Mouse (Mus musculus) cerebellum, adult 2 months (tissue): ENCODE results near the gene Mylpf. TPM values are rescaled to one million over a fixed set of nuclear protein-coding genes. Genes with fewer than 3 reads are reported as not detected.
"Not testable (repeated sequence)": the region's sequence is repeated elsewhere in the genome, so short reads cannot be mapped to it uniquely, and the experiment has no call there.

Source experiments
- DNase-seq, 2 experiments: peaks; one replicate each; pipeline ENCODE4 v3.0.0; 2021
- H3K27ac ChIP-seq: fragments of 200-500 bp; 2 replicates; pipeline ENCODE4 v1.5.1; 2012; ENCODE audit warnings: low read length, control low read depth, inconsistent platforms; ENCODE audit not compliant: insufficient read depth
- H3K27me3 ChIP-seq: fragments of 200-500 bp; 2 replicates; pipeline ENCODE4 v1.6.1; 2012; ENCODE audit warnings: inconsistent platforms, mild to moderate bottlenecking, low read length, moderate library complexity; ENCODE audit not compliant: control insufficient read depth, insufficient read depth
- H3K4me1 ChIP-seq: fragments of 200-500 bp; 2 replicates; pipeline ENCODE4 v1.6.1; 2011; ENCODE audit warnings: low read length; ENCODE audit not compliant: control insufficient read depth, insufficient read depth
- H3K4me3 ChIP-seq: fragments of 200-500 bp; replicated peaks from 2 replicates; pipeline ENCODE3; 2011; ENCODE audit warnings: mild to moderate bottlenecking, low read depth, low read length, control low read depth; ENCODE audit not compliant: insufficient read depth
- CTCF ChIP-seq: fragments of 200-500 bp; IDR thresholded peaks from 2 replicates; pipeline ENCODE4 v1.5.1; 2011; ENCODE audit warnings: low read depth, mild to moderate bottlenecking, control low read depth, low read length, moderate library complexity, borderline replicate concordance; ENCODE audit not compliant: insufficient read depth
- POLR2A ChIP-seq: fragments of 200-500 bp; IDR thresholded peaks from 2 replicates; pipeline ENCODE4 v1.6.1; 2011; ENCODE audit warnings: low read length, control low read depth, borderline replicate concordance; ENCODE audit not compliant: insufficient read depth
- WGBS: fragments of 180-500 bp; shearing (Covaris S2); methylation state at CpG from one replicate; pipeline ENCODE4 v1.1.7; 2018; 5-methylcytosine and 5-hydroxymethylcytosine counted together
- polyA plus RNA-seq: library from polyadenylated mRNA; depleted of rRNA; stranded (reverse); fragments of >200 nt; gene quantifications from 2 replicates; pipeline ENCODE4 v1.2.3, GENCODE M21; 2012

Gene Mylpf
- polyA plus RNA-seq, 1 experiment: 3.0 TPM

DNA sequence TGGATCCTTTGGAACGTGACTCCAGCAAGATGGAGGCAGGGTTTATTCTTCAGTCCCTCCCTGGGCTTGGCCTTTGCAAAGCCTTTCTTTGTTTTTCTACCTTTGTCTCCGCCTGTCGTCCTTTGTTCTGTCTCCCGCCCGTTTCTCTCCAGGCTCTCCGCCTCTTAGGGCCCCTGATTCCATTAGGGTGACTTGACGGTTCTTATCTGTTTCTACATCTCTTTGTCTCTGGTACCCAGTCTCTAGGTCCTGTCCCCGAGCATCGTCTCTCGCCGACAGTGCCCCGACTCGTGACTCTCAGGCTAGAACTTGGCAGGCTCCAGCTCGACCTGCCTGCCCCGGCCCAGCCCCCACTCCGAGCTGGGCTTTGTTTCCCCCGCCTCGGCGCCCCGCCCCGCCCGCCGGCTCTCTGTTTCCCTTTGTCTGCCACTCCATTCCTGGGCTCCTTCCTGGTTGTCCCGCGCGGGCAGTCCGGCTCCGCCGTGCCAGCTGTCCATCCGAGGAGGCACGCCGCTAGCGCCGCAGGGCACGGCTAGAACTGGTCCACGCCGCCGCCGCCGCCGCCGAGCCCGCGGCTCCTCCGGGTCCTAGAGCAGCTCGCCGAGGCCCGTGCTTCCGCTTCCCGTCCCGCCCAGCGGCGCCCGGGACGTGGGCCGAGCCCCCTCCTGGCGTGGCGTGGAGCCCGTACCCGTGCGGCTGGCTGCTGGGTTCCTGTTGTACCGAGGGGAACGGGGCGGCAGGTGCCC is 24.1 kb downstream of the Mylpf start, which contains the start of the genes Zfp553 and Sept1:
Gene Zfp553, plus strand, starts transcription at position 440 of the 746 bp plus-strand sequence.
Gene Sept1, minus strand, starts transcription at position 509 of the 746 bp plus-strand sequence.
- H3K4me1 ChIP-seq: peaks cover 8% of the 10 kb centered on the region; the same call in 1 of the 2 replicates
- no peaks in the 10 kb centered on the region for H3K27me3 ChIP-seq
- DNase-seq: peak; percentile 91
- peak within 1 kb of the TSS; percentile 86 for H3K4me3 ChIP-seq
- TF ChIP-seq CTCF: no peak
- peak; percentile 66 for TF ChIP-seq POLR2A
- H3K27ac ChIP-seq: peak within 1 kb of the TSS; percentile 77
- WGBS: under 1% methylated on average over 64 of the region's 64 CpGs

DNA sequence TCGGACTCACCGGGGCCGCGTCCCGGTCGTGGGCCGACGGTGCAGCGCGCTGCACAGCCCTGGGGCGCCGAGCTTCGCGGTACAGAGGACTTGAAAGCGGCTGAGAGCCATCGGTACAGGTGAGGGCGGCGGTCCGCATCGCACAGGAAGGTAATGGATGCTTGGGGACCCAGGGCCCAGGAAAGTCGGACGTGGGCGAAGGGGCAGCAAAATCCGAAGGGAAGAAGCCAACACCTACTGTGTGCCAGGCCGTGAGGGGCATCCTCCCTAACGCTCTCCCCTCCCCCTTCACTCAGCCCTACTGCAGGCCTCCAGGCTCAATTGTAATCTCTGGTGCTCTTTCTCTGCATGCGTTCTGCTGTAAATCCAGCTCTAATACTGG is 24.7 kb downstream of the Mylpf start:
- peak overlapping the region; percentile 84 for H3K4me3 ChIP-seq
- TF ChIP-seq POLR2A: no peak
- under 1% methylated on average over 27 of the region's 27 CpGs for WGBS
- H3K27ac ChIP-seq: peak overlapping the region; percentile 53
- no peaks in the 10 kb centered on the region for H3K27me3 ChIP-seq
- no peak for DNase-seq
- peaks cover 8% of the 10 kb centered on the region; the same call in 1 of the 2 replicates for H3K4me1 ChIP-seq

DNA sequence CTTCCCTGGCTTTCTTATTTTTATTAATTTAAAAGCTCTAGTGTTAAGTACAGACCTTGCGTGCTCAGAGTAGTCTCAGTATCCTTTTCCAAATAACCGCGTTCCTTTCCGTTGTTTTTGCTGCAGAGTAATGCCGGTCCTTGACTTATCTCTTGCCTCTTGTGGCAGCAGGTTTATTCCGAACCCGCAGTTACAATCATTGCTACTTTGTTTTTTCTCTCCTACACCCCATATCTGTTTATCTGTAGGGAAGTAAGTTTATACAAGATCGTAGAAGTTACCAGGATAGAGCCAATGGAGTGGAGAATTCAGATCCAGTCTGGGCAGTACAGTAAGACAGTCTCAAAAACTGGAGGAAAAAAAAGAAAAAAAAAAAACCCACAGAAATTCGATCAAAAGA is 25.1 kb downstream of the Mylpf start:
- TF ChIP-seq CTCF: no peak
- no peak for TF ChIP-seq POLR2A
- 4% methylated on average over 9 of the region's 9 CpGs for WGBS
- DNase-seq: no peak
- peak overlapping the region; percentile 84 for H3K4me3 ChIP-seq
- no peak overlapping the region for H3K27ac ChIP-seq
- H3K27me3 ChIP-seq: no peaks in the 10 kb centered on the region
- H3K4me1 ChIP-seq: peaks cover 8% of the 10 kb centered on the region; the same call in 1 of the 2 replicates

DNA sequence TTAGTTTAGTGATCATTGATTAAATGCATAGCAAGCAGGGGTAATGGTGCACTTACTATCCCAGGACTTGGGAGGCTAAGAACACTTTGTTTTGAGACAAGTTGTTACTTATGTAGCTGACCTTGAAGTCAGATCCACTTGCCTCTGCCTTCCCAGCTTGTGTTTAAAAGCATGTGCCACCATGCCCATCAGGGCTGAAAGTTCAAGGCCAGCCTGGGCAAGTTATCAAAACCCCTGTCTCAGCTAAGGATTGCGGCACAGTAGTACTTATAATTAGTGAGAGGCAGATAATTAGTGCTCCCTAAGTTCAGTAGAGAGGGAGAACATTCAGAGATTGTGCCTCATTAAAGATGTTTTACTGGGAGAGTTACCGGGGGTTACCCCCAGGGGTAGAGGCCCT is 26.1 kb downstream of the Mylpf start:
- DNase-seq: no peak
- 94% methylated on average over 2 of the region's 2 CpGs for WGBS
- TF ChIP-seq POLR2A (no peak), CTCF (no peak)
- Histone ChIP-seq H3K4me1 (peaks cover 8% of the 10 kb centered on the region; the same call in 1 of the 2 replicates), H3K27ac (no peak overlapping the region), H3K27me3 (no peaks in the 10 kb centered on the region), H3K4me3 (no peak overlapping the region)

DNA sequence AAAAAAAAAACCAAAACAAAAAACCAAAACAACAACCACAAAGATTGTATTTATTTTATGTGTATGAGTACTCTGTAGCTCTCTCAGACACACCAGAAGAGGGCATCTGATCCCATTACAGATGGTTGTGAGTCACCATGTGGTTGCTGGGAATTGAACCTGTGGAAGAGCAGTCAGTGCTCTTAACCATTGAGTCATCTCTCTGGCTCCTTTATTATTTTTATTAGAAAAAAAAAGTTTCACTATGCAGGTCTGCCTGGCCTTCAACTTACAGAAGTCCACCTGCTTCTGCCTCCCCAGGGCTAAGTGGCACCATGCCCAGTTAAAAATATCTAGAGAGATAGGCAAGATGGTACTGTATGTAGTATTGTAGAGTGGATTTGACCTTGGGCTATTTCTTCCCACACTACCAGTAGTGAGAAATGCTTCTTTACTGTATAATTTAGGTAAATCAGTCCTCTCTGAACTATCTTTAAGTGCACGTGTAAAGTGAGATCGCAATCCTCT is 34.7 kb downstream of the Mylpf start:
- peak overlapping the region; percentile 63 for H3K4me3 ChIP-seq
- H3K27ac ChIP-seq: peak overlapping the region; percentile 76
- TF ChIP-seq POLR2A: no peak
- TF ChIP-seq CTCF: no peak
- WGBS: 24% methylated on average over 2 of the region's 2 CpGs
- peaks cover 16% of the 10 kb centered on the region for H3K4me1 ChIP-seq
- no peaks in the 10 kb centered on the region for H3K27me3 ChIP-seq
- DNase-seq: no peak

DNA sequence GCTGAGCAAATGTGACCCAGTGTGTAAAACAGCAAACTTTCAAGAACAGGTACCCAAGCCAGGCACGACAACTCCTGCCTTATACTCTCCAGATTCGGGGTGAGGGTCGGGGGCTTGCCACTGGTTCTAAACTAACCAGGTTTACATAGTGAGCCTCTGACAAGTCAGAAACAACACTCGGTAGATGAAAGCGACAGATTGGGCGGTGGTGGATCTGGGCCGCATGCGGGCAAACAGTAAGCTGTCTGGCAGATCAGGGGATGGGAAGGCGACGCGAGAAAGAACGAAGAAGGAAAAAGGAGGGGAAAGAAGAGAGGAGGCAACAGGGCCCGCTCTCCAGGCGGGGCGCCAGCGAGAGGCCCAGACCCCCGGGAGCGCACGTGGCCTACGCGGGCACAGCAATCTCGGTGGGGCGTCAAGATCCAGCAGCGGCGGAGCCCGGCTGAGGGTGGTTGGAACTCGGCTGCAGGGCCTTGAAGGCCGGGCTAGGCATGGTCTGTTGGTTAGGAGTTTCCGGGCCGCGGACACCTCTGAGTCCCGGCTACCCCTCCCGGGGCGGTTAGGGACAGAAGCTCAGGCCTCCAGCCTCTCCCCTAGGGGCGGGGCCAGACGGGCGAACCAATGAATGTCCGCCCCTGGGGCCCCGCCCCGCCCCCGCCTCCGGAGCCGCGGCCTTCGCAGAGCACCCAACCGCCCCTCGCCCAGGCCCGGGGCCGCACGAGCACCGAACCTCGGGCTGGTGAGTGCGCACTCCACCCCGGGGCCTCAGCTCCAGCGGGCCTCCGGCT is 35.4 kb downstream of the Mylpf start, which contains the start of gene Zfp771:
Gene Zfp771, plus strand, starts transcription at position 405 of the 788 bp plus-strand sequence.
- DNase-seq: peak; percentile 93 to 96
- H3K4me3 ChIP-seq: peak within 1 kb of the TSS; percentile 73
- peak within 1 kb of the TSS; percentile 76 for H3K27ac ChIP-seq
- H3K27me3 ChIP-seq: no peaks in the 10 kb centered on the region
- WGBS: under 1% methylated on average over 51 of the region's 56 CpGs
- peak; percentile 58 for TF ChIP-seq POLR2A
- no peak for TF ChIP-seq CTCF
- H3K4me1 ChIP-seq: peaks cover 16% of the 10 kb centered on the region

- 3% methylated on average over 31 of the region's 33 CpGs for WGBS
- TF ChIP-seq POLR2A: no peak
- no peak for TF ChIP-seq CTCF
- Histone ChIP-seq H3K27me3 (no peaks in the 10 kb centered on the region), H3K4me3 (peak overlapping the region; percentile 73), H3K27ac (peak overlapping the region; percentile 75), H3K4me1 (peaks cover 16% of the 10 kb centered on the region)
- DNase-seq: peak in 1 of 2 experiments; percentile 40
These were observed 36.2 kb downstream of the Mylpf start for GRCm38 (mm10) chr7:127244658-127245510.

GRCm38 (mm10) chr7:127250511-127250910 is 41.8 kb downstream of the Mylpf start:
- not testable (repeated sequence) for DNase-seq, H3K27ac ChIP-seq, H3K4me1 ChIP-seq, H3K4me3 ChIP-seq, H3K27me3 ChIP-seq
- 90% methylated on average over 8 of the region's 8 CpGs for WGBS
